Mouse (Mus musculus) MEL (cell line): Measurements from ENCODE around the gene Fbxl2.

ENCODE experiments used
- CTCF ChIP-seq, 3 experiments: IDR thresholded peaks in 2 of 3; conservative IDR thresholded peaks in 1 of 3; 2 replicates each; pipeline ENCODE4 v1.5.1; 2011 to 2012; ENCODE audit warnings: low read length in 3 of 3, low read depth in 2 of 3, mild to moderate bottlenecking in 2 of 3, improper control_type of control experiment in 1 of 3, inconsistent platforms in 1 of 3, mixed read lengths in 1 of 3, moderate library complexity in 1 of 3; ENCODE audit not compliant: control insufficient read depth in 1 of 3, insufficient read depth in 1 of 3, poor library complexity in 1 of 3, severe bottlenecking in 1 of 3
- E2F4 ChIP-seq: IDR thresholded peaks from 2 replicates; pipeline ENCODE4 v1.6.1; 2011; ENCODE audit warnings: low read depth, low read length, improper control_type of control experiment, borderline replicate concordance
- MXI1 ChIP-seq: IDR thresholded peaks from 2 replicates; pipeline ENCODE4 v1.6.1; 2011; ENCODE audit warnings: mild to moderate bottlenecking, low read depth, low read length, improper control_type of control experiment

DNA sequence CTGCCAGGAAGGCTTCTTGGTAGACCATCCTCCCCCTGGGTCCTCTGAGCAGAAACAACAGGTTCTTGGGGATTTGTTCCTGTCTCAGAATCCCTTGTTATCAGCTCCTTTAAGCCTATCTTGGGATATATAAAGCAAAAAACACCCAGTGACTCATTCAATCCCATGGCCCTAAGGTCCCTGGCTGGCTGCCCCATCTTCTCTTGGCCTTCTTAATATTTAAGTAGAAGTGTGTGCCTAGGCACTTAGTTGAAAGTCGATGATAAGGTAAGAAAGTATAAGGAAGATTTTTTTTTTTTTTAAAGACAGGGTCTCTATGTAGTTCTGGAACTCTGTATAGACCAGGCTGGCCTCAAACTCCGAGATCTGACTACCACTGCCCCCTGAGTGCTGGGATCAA, 63.5 kb downstream of the Fbxl2 start:
- TF ChIP-seq E2F4 (no peak), MXI1 (no peak), CTCF (IDR thresholded peaks at IDR 0.05 in 2 of 3, conservative IDR thresholded peaks at IDR 0.05 in 1 of 3; ENCODE audit: control insufficient read depth in 1 of 3, insufficient read depth in 1 of 3, low read depth in 2 of 3, low read length in 3 of 3, poor library complexity in 1 of 3, severe bottlenecking in 1 of 3) (no peak)
